9 mouse cellular contexts compared by ENCODE assay signal in the genomic region with DNA sequence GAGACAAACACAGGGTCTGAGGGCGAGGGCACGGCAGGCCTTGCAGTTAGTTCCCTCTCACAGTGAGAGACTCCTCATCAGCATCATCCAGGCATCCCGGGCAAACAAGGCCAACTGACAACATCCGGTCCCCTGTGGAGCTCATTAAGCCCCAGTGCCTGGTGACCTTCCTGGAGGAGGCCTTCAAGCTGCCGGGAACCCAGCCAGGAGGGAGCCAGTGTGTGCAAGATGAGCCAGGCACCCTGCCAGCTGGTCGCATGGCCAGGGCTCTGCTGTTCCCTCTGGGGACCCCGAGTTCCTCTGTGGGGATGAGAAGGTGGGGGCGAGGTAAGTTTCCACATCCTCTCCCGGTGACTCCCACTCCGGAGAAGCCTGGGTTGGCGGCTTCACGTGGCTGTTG. TPM values are rescaled to one million over a fixed set of nuclear protein-coding genes. Genes with fewer than 3 reads are reported as not detected.
DNase-seq lines count a peak whose midpoint lies in the region; ATAC-seq lines count a peak whose summit lies in the region.
"Had no signal": no experiment of that assay in that cellular context is flagged by ENCODE, and none has a peak within 500 bp of the region (broad histone marks: within the 10 kb centered on the region; RNA-seq: fewer than 3 reads in every experiment).

No protein-coding gene starts in this region.

- no peak overlapping the region; the same call in 1 of the 2 replicates for H3K27ac ChIP-seq in forebrain, embryonic 13.5 days
- no peak overlapping the region for H3K27ac ChIP-seq in hindbrain, embryonic 16.5 days (ENCODE audit: low read depth, low read length)
- H3K27ac ChIP-seq: heart, embryonic 13.5 days had no signal

- peaks cover 12% of the 10 kb centered on the region for H3K36me3 ChIP-seq in forebrain, embryonic 13.5 days (ENCODE audit: poor library complexity, severe bottlenecking)
- 0 out of 2 replicates have a peak, but pooled peaks cover 3% of the 10 kb centered on the region for H3K36me3 ChIP-seq in hindbrain, embryonic 16.5 days (ENCODE audit: control insufficient read depth, insufficient read depth, low read length)

- H3K9me3 ChIP-seq in forebrain, embryonic 13.5 days (replicated peaks): no peaks in the 10 kb centered on the region
- no peaks in the 10 kb centered on the region for H3K9me3 ChIP-seq in hindbrain, embryonic 16.5 days (ENCODE audit: control insufficient read depth, low read length)
- H3K9me3 ChIP-seq: heart, embryonic 13.5 days had no signal

- peak; percentile 9; the same call in 1 of the 2 replicates for ATAC-seq in forebrain, embryonic 13.5 days
- peak; percentile 22; the same call in 1 of the 2 replicates for ATAC-seq in hindbrain, embryonic 16.5 days
- ATAC-seq in monocyte, adult 5-6 weeks (replicated peaks; ENCODE audit: insufficient number of reproducible peaks, low FRiP score, low TSS enrichment, poor library complexity, severe bottlenecking): no peak

- H3K27me3 ChIP-seq in forebrain, embryonic 13.5 days: no peaks in the 10 kb centered on the region
- H3K27me3 ChIP-seq in hindbrain, embryonic 16.5 days (replicated peaks; ENCODE audit: control insufficient read depth, insufficient read depth, low read length): no peaks in the 10 kb centered on the region

- H3K4me2 ChIP-seq in forebrain, embryonic 13.5 days: 0 out of 2 replicates have a peak overlapping the region, but pooled peaks have one; percentile 7
- no peak overlapping the region for H3K4me2 ChIP-seq in hindbrain, embryonic 16.5 days (ENCODE audit: low read length)
- H3K4me2 ChIP-seq: heart, embryonic 13.5 days had no signal

- peaks cover 35% of the 10 kb centered on the region for H3K4me1 ChIP-seq in forebrain, embryonic 13.5 days
- peaks cover 7% of the 10 kb centered on the region for H3K4me1 ChIP-seq in hindbrain, embryonic 16.5 days (ENCODE audit: control insufficient read depth, insufficient read depth, low read depth, low read length)

- DNase-seq in lung, postnatal 10 days: peak; percentile 51
- no peak for DNase-seq in lung, adult 18-20 months
- DNase-seq in adrenal gland, adult 2 months: peak; percentile 95
- DNase-seq in skeletal muscle tissue, adult 2 months (ENCODE audit: low read depth, low spot score): peak; percentile 50
- no peak for DNase-seq in spleen, postnatal 14 days (ENCODE audit: low spot score in 2 of 2)

- no peak overlapping the region for H3K4me3 ChIP-seq in forebrain, embryonic 13.5 days
- no peak overlapping the region for H3K4me3 ChIP-seq in hindbrain, embryonic 16.5 days (ENCODE audit: low read length)
- H3K4me3 ChIP-seq: heart, embryonic 13.5 days had no signal

- peak overlapping the region; percentile 26; the same call in 1 of the 2 replicates for H3K9ac ChIP-seq in forebrain, embryonic 13.5 days
- no peak overlapping the region for H3K9ac ChIP-seq in hindbrain, embryonic 16.5 days (ENCODE audit: low read depth, low read length)
- H3K9ac ChIP-seq: heart, embryonic 13.5 days had no signal

- WGBS in forebrain, embryonic 13.5 days: 21% methylated on average over 12 of the region's 12 CpGs
- WGBS in hindbrain, embryonic 16.5 days: 14% methylated on average over 12 of the region's 12 CpGs

RNA-seq across cellular contexts. Expression of a gene that starts 12.5 kb away (rescaled TPM):
- 100 to 1,000 TPM; 109 to 185 TPM for total RNA-seq in adrenal gland, adult 2 months (2021)
- polyA plus RNA-seq in adrenal gland, adult 2 months (2012; rRNA removed): 737 and 1,088 TPM in 2 replicates
- polyA plus RNA-seq in forebrain, embryonic 13.5 days (2015; fragmentation: Nextera tagmentation; extraction: Ambion mirVana): 4.5 and 5.2 TPM in 2 replicates
- polyA plus RNA-seq in hindbrain, embryonic 16.5 days (2015; fragmentation: Nextera tagmentation; extraction: Ambion mirVana): 4.1 and 5.4 TPM in 2 replicates
- 1.9 to 6.9 TPM (median 2.7 TPM) in 3 replicates for total RNA-seq in monocyte, adult 5-6 weeks (2017)

RNA-seq across cellular contexts. Expression of a gene that starts 38.5 kb away (rescaled TPM):
- 10 to 100 TPM; 52.6 to 95.2 TPM for total RNA-seq in adrenal gland, adult 2 months (2021)
- 93.6 and 106 TPM in 2 replicates for polyA plus RNA-seq in adrenal gland, adult 2 months (2012; rRNA removed)
- polyA plus RNA-seq in forebrain, embryonic 13.5 days (2015; fragmentation: Nextera tagmentation; extraction: Ambion mirVana): 141 and 154 TPM in 2 replicates
- polyA plus RNA-seq in hindbrain, embryonic 16.5 days (2015; fragmentation: Nextera tagmentation; extraction: Ambion mirVana): 151 and 167 TPM in 2 replicates
- 7.4 to 11.1 TPM (median 10.7 TPM) in 3 replicates for total RNA-seq in monocyte, adult 5-6 weeks (2017)

Comparison
In these comparisons a context has a peak if more than half of its experiments do, and no peak if none do; other contexts are left out.
1. DNase-seq: peak in lung, postnatal 10 days (single experiment), adrenal gland, adult 2 months (single experiment) and skeletal muscle tissue, adult 2 months (single experiment); none in lung, adult 18-20 months (0 of 2) and spleen, postnatal 14 days (0 of 2).
2. RNA of a gene that starts 12.5 kb away (polyA plus RNA-seq): 737 to 1,088 TPM in adrenal gland, adult 2 months; 4.1 to 5.4 TPM in hindbrain, embryonic 16.5 days and 4.5 to 5.2 TPM in forebrain, embryonic 13.5 days; every median in the first group is over 100 times any median in the second.